Mouse (Mus musculus) thymus, adult 18-20 months (tissue): ENCODE measurements around the gene Orm3.
A peak's percentile ranks its signal among the peaks of the same experiment; 100 is the strongest.

ENCODE experiments used
- DNase-seq, 2 experiments: peaks; one replicate each; pipeline ENCODE4 v3.0.0; 2022; ENCODE audit warnings: mixed read lengths in 2 of 2

The Orm3 gene

GRCm38 (mm10) chr4:63403040-63403959 is 47.3 kb downstream of the Orm3 start, which contains the start of gene Akna:
Gene Akna, minus strand, starts transcription at chr4:63403354.
- peak; percentile 80 to 87 for DNase-seq

DNA sequence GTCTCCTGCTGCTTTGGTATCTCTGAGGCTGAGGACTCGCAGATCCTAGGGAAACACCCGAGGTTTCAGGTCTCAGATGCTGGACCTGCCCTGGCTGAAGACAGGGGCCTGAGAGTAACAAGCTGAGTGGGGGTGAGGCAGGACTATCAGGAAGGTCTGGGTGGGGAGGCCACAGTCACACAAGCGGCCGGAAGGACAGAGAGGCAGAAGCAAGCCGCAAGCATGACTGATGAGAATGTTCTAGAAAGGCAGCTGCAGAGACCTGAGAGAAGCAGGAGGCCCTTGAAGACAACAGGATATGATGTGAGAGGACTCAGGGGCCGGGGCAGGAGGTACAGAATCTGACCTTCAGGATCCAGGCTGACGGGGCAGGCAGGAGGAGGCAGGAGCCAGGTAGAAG is 48.2 kb downstream of the Orm3 start:
- DNase-seq: peak; percentile 64 to 84

GRCm38 (mm10) chr4:63405051-63405450 is 49.1 kb downstream of the Orm3 start:
- peak; percentile 60 to 78 for DNase-seq

GRCm38 (mm10) chr4:63405683-63406082 is 49.7 kb downstream of the Orm3 start:
- DNase-seq: no peak

- DNase-seq: no peak
Measured at GRCm38 (mm10) chr4:63408247-63408646, 52.3 kb downstream of the Orm3 start.

DNA sequence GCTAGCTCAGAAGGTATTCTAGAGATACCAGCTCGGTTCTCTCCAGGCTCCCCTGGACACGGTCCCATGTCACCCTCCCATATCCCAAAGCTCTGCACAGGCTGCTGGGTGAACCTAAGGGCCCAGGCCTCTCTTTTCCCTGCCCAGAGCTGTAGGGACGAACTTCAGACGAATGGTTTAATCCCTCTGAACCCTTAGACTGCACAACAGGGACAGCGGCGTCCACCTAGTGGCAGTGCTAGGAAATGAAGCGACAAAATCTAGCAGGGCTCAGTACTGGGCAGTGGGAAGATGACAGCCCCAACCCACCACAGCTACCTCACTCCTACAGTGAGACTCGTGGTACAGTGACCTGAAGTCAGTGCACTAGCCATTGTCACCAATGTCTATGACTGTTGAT is 52.7 kb downstream of the Orm3 start:
- no peak for DNase-seq
